Mouse (Mus musculus) brain, embryonic 14.5 days (tissue): Measurements from ENCODE around the gene Irs3. TPM values are rescaled to one million over a fixed set of nuclear protein-coding genes. Genes with fewer than 3 reads are reported as not detected.

Experiments used
- DNase-seq: peaks from one replicate; pipeline ENCODE4 v3.0.0-alpha.2; 2011; ENCODE audit warnings: low read depth
- CTCF ChIP-seq: fragments of 200-500 bp; IDR thresholded peaks from 2 replicates; pipeline ENCODE4 v1.5.1; 2012; ENCODE audit warnings: inconsistent platforms, mild to moderate bottlenecking, moderate library complexity, borderline replicate concordance; ENCODE audit not compliant: insufficient read depth, insufficient read length; ENCODE audit errors: extremely low read depth
- POLR2A ChIP-seq: fragments of 200-500 bp; IDR thresholded peaks from 2 replicates; pipeline ENCODE4 v1.6.1; 2012; ENCODE audit warnings: mild to moderate bottlenecking, inconsistent platforms, borderline replicate concordance; ENCODE audit not compliant: poor library complexity, insufficient read depth, insufficient read length, severe bottlenecking; ENCODE audit errors: extremely low read depth
- polyA plus RNA-seq: library from polyadenylated mRNA; depleted of rRNA; stranded (reverse); fragments of >200 nt; gene quantifications from 2 replicates; pipeline ENCODE4 v1.2.3, GENCODE M21; 2012

Gene Irs3
- polyA plus RNA-seq, 1 experiment: not detected

GRCm38 (mm10) chr5:137613550-137613949 lies 32.0 kb downstream of the Irs3 start, which contains the start of gene Pcolce:
Gene Pcolce (minus strand): TSS chr5:137613784.
- DNase-seq: no peak
- TF ChIP-seq CTCF (no peak), POLR2A (no peak)

DNA sequence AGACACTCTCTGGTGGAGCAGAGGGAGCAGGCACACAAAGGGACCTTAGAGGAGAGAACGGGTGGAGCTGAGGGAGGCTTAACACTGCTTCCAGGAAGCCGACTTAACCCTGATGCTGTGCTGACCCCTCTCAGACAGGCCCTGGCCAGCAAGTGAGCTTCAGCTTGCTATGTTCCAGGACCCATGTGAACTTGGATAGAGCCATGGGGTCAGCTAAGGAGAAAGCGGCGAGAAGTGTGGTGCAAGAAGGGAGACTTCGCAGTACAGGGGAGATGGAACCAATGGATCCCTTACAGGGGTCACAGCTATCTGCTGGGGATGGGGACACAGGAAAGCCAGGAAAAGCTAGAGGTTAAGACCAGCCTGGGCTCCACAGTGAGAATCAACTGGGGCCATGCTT lies 32.4 kb downstream of the Irs3 start:
- no peak for TF ChIP-seq POLR2A
- no peak for TF ChIP-seq CTCF
- no peak for DNase-seq

DNA sequence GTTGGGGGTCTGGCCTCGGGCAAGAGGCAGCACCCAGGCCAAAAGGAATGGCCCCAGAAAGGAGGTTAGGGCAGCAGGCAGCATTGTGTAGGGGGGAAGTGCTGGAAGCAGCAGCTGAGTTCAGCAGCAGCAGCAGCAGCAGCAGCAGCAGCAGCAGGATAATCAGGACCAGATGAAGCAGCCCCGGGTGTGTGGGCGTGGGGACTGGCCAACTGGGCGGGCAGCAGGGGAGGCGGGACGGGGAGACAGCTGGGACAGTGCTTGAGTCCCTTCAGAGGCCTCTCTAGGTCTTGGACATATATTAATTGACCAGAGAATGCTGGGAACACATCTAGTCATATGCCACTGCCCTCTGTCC lies 34.3 kb downstream of the Irs3 start:
- no peak for TF ChIP-seq CTCF
- no peak for TF ChIP-seq POLR2A
- DNase-seq: no peak

GRCm38 (mm10) chr5:137610548-137611244 lies 34.8 kb downstream of the Irs3 start:
- TF ChIP-seq CTCF: no peak
- TF ChIP-seq POLR2A: no peak
- DNase-seq: no peak

DNA sequence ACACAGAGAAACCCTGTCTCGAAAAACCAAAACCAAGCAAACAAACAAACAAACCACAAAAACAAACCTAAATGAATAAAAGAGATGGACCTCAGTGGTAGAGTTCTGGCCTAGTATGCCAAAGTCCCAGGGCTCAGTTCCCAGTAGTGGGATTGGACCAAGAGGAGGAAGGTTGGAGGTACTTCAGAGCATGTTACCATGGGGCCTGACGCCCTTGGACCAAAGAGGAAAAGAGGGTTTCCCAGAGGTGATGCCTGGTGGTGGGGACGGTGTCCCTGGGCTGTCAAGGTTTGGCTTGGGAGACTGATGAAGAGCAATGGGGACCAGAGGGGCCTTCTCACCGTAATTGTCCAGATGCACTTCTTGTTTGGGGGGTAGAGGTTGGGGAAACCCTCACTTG lies 35.5 kb downstream of the Irs3 start:
- DNase-seq: no peak
- no peak for TF ChIP-seq CTCF
- TF ChIP-seq POLR2A: no peak

- no peak for DNase-seq
- TF ChIP-seq POLR2A (no peak), CTCF (no peak)
These were observed 36.2 kb downstream of the Irs3 start for GRCm38 (mm10) chr5:137609292-137609691.

GRCm38 (mm10) chr5:137608654-137609190 lies 36.8 kb downstream of the Irs3 start:
- TF ChIP-seq POLR2A (no peak), CTCF (no peak)
- DNase-seq: no peak

DNA sequence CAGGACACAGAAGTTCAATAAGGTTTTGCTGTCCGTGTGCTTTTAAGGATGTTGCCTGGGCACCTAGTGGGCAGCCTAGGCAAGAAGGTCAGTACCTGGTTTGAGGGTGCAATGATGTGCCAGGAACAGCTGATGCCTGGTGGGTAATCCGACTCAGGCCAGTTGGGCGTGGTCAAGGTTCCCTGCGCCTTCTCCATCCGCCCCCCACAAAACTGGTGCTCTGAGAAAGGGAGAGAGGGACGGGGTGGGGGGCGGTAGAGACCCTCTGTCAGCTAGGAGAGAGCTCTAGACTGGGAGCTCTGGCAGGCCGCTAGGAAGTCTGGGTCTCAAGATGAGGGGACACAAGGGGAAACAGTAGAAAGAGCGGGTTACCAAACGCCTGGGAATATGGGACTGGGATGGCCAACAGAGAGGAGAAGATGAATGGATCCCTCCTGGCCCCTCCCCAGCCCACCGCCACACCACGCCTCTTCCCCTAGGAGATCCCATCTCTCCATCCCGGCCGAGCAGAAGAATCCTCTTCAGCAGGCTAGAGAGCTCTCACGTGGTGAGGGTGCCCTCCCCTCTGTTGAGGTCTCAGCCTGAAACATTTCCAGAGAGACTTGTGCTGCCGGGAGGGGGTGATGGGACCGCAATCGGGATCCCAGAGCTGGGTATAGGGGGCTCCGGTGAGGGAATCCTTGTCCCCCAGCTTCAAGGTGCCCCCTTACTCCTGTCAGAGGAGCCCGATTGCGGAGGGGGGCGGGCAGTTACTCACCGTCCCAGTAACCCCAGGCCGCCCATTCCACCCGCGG lies 37.5 kb downstream of the Irs3 start:
- TF ChIP-seq CTCF (no peak), POLR2A (no peak)
- no peak for DNase-seq

- TF ChIP-seq CTCF: no peak
- DNase-seq: no peak
These were observed 44.2 kb downstream of the Irs3 start for GRCm38 (mm10) chr5:137601365-137601729.

DNA sequence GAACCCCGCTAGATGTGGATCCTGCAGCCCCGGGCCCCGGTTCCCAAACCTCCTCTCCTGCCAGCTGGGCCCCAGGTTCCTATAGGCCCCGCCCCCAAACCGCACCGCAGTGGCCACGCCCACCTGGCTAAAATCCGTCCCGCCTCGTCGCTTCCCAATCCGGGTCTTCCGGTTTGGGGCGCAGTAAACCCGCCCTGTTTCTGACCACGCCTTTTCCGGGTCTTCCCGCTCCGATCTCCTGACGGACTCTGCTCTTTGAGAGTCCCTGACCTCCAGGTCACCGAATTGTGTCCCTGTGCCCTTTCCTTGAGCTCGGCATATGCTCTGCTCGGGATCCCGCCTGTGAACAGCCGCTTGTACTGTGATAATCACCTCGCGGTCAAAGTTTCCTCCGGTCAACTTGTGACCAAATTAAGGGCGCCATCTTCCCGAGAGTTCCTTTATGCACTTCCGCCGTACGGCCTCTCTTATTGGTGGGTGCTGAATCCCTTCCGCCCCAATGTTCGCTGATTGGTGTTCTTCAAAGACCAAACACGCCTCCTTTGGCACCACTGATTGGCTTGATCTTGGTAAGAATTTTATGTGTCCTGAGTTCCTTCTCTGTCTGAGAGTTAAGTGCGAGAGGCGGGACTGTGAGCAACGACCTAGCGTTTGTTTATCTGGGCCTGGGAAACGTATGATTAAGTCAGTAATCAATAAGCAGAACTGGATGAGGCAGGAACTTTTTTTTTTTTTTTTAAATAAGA lies 44.7 kb downstream of the Irs3 start, which contains the start of gene Mospd3:
TSS of gene Mospd3 (minus strand) at position 440 of the 746 bp plus-strand sequence.
- DNase-seq: peak; percentile 100
- no peak for TF ChIP-seq CTCF
- peak; percentile 14; the same call in 1 of the 2 replicates for TF ChIP-seq POLR2A

DNA sequence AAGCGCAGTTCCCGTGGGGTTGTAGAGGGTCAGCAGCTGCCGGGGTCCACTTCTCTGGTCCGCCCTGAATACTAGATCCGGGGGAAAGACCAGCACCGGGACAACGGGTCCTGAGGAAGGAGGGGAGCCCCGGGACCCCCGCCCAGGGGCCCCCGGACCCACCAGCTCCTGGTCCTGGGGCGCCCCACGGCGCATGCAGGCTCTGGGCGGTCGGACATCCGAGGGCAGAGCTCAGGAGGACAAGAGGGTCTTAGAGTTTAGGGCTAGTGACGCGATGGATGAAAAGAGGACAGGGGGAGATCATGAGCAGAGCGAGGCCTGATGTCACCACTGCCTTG lies 45.3 kb downstream of the Irs3 start:
- DNase-seq: no peak
- TF ChIP-seq CTCF (no peak), POLR2A (no peak)
